Mouse (Mus musculus) embryonic facial prominence, embryonic 10.5 days (tissue): ENCODE data around the gene Ticrr. TPM values are rescaled to one million over a fixed set of nuclear protein-coding genes. Genes with fewer than 3 reads are reported as not detected.

Experiments
- DNase-seq: peaks from one replicate; pipeline ENCODE4 v3.0.0-alpha.2; 2017; ENCODE audit warnings: low spot score
- H3K27ac ChIP-seq: fragments of 300-500 bp; sonication (generic); replicated peaks from 2 replicates; pipeline ENCODE4 v1.5.1; 2016; ENCODE audit warnings: mild to moderate bottlenecking
- H3K27me3 ChIP-seq: fragments of 300-500 bp; sonication (generic); replicated peaks from 2 replicates; pipeline ENCODE4 v1.6.1; 2016; ENCODE audit warnings: low read depth, mild to moderate bottlenecking; ENCODE audit not compliant: poor library complexity, severe bottlenecking
- H3K36me3 ChIP-seq: fragments of 300-500 bp; sonication (generic); replicated peaks from 2 replicates; pipeline ENCODE4 v1.6.1; 2016; ENCODE audit warnings: mild to moderate bottlenecking, moderate library complexity
- H3K4me1 ChIP-seq: fragments of 300-500 bp; sonication (generic); 2 replicates; pipeline ENCODE4 v1.6.1; 2016
- H3K4me3 ChIP-seq: fragments of 300-500 bp; sonication (generic); 2 replicates; pipeline ENCODE4 v1.5.1; 2016; ENCODE audit warnings: mild to moderate bottlenecking, moderate library complexity
- H3K9me3 ChIP-seq: fragments of 300-500 bp; sonication (generic); 2 replicates; pipeline ENCODE4 v1.6.1; 2016; ENCODE audit warnings: mild to moderate bottlenecking
- WGBS: fragments of 180-500 bp; shearing (Covaris S2); methylation state at CpG from one replicate; pipeline ENCODE4 v1.1.7; 2016; 5-methylcytosine and 5-hydroxymethylcytosine counted together
- polyA plus RNA-seq: library from polyadenylated mRNA; unstranded; fragments of >200 nt; fragmentation: Nextera tagmentation; extraction: Ambion mirVana; gene quantifications from 2 replicates; pipeline ENCODE4 v1.2.1, GENCODE M21; 2016

Ticrr gene
- polyA plus RNA-seq, 1 experiment from 2014 or later, result 16.4 TPM

DNA sequence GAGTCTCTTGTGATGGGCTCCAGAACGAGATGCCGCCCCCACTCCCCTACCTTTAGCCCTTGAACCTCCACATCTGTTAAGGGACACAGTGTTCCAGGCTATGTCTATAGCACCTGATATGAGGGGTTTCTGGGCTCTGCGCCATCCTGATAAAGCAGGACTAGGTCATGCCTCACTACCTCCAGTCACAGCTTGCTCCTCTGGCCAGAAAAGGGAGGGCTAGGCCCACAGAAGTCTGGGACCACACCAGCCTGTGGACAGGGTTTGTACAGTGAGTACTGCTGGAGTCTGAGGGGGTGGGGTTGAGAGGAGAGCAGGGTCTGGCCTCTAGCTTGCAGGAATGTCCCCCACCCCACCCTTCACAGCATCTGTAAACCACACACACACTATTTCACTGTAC, 12.8 kb upstream of the Ticrr start:
- Histone ChIP-seq H3K4me1 (no peaks in the 10 kb centered on the region), H3K9me3 (no peaks in the 10 kb centered on the region), H3K27ac (no peak overlapping the region), H3K27me3 (no peaks in the 10 kb centered on the region; the same call in 1 of the 2 replicates), H3K36me3 (no peaks in the 10 kb centered on the region), H3K4me3 (no peak overlapping the region)
- no peak for DNase-seq
- 88% methylated on average over 3 of the region's 3 CpGs for WGBS

DNA sequence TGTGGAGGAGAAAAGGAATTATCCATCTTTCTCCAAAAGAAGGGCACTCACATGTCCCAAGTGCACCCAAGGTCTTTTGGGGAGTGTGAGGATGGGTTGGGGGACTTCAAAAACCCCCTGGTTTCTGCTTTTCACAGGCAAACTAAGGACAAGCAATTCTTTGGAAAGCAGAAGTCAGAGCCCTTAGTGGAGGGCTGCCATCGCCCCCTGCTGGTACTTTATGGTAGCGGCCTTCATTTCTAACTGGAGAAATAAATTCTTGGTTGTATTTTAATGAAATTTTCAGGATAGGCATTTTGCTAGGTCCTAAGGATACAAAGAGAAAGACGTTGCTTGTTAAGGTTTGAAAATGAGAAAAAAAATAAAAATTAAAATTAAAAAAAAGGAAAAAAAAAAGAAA, 11.0 kb upstream of the Ticrr start:
- H3K27me3 ChIP-seq, result no peaks in the 10 kb centered on the region; the same call in 1 of the 2 replicates
- 9% methylated on average over 3 of the region's 3 CpGs for WGBS
- H3K9me3 ChIP-seq, result no peaks in the 10 kb centered on the region
- H3K27ac ChIP-seq, result no peak overlapping the region
- no peak overlapping the region for H3K4me3 ChIP-seq
- H3K36me3 ChIP-seq, result no peaks in the 10 kb centered on the region
- H3K4me1 ChIP-seq, result no peaks in the 10 kb centered on the region
- DNase-seq, result peak; percentile 66

DNA sequence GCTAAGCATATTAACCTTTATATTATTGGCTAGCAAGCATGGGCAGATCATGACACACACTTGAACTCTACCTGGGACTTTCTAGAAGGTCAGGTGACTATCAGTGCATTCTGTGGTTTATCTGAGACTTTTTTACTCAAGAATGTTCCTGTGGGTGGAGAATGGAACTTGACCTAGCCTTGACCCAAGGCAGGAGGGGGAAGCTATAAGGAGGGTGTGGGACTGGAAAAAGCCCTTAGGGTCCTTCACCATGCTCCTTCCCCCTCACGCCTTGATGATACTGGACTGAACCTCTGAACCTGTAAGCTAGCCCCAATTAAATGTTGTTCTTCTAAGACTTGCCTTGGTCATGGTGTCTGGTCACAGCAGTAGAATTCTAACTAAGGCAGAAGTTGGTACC, 5.8 kb upstream of the Ticrr start:
- Histone ChIP-seq H3K4me3 (no peak overlapping the region), H3K9me3 (no peaks in the 10 kb centered on the region), H3K4me1 (peaks cover 1% of the 10 kb centered on the region; the same call in 1 of the 2 replicates), H3K36me3 (no peaks in the 10 kb centered on the region), H3K27ac (no peak overlapping the region), H3K27me3 (no peaks in the 10 kb centered on the region; the same call in 1 of the 2 replicates)
- WGBS, result 76% methylated on average over 1 of the region's 1 CpGs
- DNase-seq, result no peak

DNA sequence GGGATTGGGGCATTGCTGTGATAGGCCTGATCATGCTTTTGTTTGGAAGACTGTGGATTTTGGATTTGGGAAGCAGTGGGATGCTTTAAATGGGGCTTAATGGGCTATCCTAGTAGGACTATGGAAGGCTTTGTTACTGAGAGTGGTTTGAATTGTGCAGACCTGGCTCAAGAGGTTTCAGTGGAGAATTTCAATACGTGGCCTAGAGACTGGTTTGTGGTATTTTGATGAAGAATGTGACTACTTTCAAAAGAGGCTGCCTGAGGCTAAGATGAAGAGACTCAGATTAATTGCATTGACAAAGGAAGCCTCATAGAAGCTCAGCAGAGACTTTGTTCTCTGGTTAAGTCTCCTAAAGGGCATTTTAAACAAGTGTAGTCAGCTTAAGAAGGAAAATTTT, 5.4 kb upstream of the Ticrr start:
- Histone ChIP-seq H3K36me3 (no peaks in the 10 kb centered on the region), H3K27me3 (no peaks in the 10 kb centered on the region; the same call in 1 of the 2 replicates), H3K4me1 (peaks cover 4% of the 10 kb centered on the region; the same call in 1 of the 2 replicates), H3K9me3 (no peaks in the 10 kb centered on the region), H3K4me3 (no peak overlapping the region), H3K27ac (no peak overlapping the region)
- no peak for DNase-seq
- WGBS, result 20% methylated on average over 1 of the region's 1 CpGs

DNA sequence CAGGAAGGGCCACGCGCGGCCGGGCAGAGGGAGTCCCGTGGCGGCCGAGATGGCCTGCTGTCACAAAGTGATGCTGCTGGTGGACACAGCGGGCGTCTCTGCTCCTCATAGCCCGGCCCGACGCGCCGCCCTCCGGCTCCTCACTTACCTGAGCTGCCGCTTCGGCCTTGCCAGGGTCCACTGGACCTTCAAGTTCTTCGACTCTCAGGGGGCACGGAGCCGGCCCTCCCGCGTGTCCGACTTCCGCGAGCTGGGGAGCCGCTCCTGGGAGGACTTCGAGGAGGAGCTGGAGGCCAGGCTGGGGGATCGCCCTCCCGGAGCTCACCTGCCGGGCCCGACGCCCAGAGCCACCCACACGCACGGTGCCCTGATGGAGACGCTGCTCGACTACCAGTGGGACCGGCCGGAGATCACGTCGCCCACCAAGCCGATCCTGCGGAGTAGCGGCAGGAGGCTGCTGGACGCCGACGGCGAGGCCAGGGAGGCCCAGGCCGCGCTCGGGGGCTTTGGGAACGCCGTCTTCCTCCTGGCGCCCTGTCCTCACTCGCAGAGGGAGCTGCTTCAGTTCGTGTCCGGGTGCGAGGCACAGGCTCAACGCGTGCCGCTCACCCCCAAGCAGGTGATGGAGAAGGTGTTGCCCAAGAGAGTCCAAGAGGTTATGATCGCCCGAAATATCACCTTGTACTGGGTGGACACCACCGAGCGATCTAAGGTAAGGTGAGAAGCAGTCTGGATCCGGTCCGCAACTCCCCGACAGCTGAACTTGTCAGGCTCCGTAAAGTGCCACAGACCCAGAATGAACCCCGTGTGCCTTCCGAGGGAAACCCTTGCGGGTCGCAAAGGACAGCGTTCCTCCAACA, 525 bp downstream of the Ticrr start:
- under 1% methylated on average over 73 of the region's 73 CpGs for WGBS
- peaks cover 26% of the 10 kb centered on the region for H3K36me3 ChIP-seq
- no peaks in the 10 kb centered on the region for H3K27me3 ChIP-seq
- no peak for DNase-seq
- H3K9me3 ChIP-seq, result no peaks in the 10 kb centered on the region
- peak overlapping the region; percentile 93 for H3K27ac ChIP-seq
- peaks cover 33% of the 10 kb centered on the region for H3K4me1 ChIP-seq
- peak overlapping the region; percentile 98 for H3K4me3 ChIP-seq

DNA sequence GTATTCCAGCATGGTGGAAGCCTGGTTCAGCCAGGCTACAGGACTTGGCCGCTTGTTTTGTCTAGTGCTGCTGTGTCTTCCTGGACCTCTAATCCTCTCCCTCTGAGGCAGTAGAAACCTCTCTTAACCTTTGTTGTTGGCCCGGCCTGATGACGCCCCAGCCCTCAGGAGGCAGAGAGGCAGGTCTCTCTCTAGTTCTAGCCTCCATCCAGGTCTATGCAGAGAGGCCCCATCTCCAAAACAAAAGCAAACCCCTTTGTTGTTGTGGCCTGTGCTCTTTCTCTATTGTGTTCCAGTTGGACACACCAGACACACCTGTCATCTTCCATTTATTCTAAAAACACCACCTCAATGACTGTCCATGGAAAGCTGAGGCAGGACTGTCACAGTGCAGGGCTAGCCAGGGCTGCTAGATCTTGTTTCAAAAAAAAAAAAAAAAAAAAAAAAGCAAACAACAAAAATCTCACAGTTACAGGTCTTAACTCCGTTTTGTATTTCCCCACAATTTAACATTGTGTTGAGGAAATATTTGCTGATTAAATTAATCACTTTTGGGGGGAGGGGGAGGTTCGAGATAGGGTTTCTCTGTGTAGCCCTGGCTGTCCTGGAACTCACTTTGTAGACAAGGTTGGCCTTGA, 1.4 kb downstream of the Ticrr start:
- 17% methylated on average over 5 of the region's 5 CpGs for WGBS

DNA sequence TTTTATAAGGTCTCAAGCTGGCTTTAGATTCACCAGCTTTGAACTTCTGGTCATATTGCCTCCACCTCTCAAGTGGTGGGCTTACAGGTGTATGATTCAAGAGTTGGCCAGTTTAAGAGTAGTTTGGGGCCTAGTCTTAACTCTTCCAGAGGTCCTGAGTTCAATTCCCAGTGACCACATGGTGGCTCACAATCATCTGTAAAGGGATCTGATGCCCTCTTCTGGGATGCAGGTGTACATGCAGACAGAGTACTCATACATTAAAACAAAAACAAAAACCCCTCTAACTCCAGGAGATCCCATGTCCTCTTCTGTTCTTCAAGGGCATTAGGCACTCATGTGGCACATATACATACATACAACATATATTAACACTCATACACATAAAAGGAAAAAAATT, 6.7 kb downstream of the Ticrr start:
- H3K36me3 ChIP-seq, result peaks cover 88% of the 10 kb centered on the region
- no peak for DNase-seq
- no peaks in the 10 kb centered on the region for H3K27me3 ChIP-seq
- H3K27ac ChIP-seq, result no peak overlapping the region
- peaks cover 20% of the 10 kb centered on the region for H3K4me1 ChIP-seq
- H3K4me3 ChIP-seq, result no peak overlapping the region
- H3K9me3 ChIP-seq, result no peaks in the 10 kb centered on the region

More for the DNA sequence above, 1.4 kb downstream of the Ticrr start:
- peaks cover 34% of the 10 kb centered on the region for H3K36me3 ChIP-seq
- no peak for DNase-seq
- peaks cover 33% of the 10 kb centered on the region for H3K4me1 ChIP-seq
- no peaks in the 10 kb centered on the region for H3K27me3 ChIP-seq
- H3K4me3 ChIP-seq, result peak overlapping the region; percentile 98
- H3K27ac ChIP-seq, result peak overlapping the region; percentile 93
- no peaks in the 10 kb centered on the region for H3K9me3 ChIP-seq

DNA sequence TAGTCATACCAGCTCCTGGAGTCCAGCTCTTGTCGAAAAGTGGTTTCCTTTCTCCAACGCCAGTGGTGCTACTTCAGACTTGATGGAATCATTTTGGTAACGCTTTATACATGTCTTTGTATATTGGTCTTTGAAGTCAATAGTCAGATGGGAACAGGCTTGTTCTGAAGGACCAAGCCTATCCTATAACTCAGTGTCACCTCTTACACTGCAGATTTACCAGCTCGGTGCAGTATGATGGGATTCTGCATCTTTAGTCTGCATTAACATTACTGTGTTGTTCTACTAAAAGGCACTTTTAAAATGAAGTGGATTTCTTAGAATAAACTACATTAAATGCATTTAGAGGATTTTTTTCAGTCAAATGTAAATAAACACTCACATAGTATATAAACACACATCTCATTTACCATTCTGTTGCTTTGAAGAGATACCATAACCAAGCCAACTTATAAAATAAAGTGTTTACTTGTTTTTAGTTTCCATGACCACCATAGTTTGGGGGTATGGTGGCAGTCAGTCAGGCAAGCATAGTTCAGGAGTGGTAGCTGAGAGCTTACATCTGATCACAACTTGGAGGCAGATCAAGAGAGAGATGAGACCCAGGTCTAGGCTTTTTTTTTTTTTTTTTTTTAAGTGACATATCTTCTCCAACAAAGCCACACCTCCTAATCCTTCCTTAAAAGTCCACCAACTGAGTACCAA, 11.1 kb downstream of the Ticrr start:
- Histone ChIP-seq H3K27ac (no peak overlapping the region), H3K4me1 (no peaks in the 10 kb centered on the region), H3K27me3 (no peaks in the 10 kb centered on the region), H3K9me3 (no peaks in the 10 kb centered on the region), H3K36me3 (peaks cover 100% of the 10 kb centered on the region), H3K4me3 (no peak overlapping the region)
- 94% methylated on average over 4 of the region's 4 CpGs for WGBS
- DNase-seq, result no peak

DNA sequence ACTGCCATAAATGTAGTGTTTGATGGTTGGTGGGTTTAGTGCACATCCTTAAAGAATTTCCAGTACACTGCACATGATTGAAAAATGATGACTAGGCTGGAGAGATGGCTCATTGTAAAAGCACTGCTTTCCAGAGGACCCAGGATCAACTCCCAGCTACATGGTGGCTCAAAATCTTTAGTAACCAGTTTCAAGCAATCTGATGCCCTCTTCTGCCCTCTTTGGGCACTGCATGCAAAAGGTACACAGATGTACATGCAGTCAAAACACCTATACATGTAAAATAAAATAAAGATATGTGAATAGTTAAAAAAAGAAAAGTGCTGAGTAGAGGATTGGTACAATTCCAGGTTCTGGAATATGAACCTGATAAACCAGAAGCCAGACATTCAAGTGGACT, 19.2 kb downstream of the Ticrr start:
- Histone ChIP-seq H3K4me1 (no peaks in the 10 kb centered on the region), H3K27ac (no peak overlapping the region), H3K27me3 (no peaks in the 10 kb centered on the region), H3K36me3 (peaks cover 100% of the 10 kb centered on the region), H3K4me3 (no peak overlapping the region), H3K9me3 (no peaks in the 10 kb centered on the region)
- DNase-seq, result no peak

DNA sequence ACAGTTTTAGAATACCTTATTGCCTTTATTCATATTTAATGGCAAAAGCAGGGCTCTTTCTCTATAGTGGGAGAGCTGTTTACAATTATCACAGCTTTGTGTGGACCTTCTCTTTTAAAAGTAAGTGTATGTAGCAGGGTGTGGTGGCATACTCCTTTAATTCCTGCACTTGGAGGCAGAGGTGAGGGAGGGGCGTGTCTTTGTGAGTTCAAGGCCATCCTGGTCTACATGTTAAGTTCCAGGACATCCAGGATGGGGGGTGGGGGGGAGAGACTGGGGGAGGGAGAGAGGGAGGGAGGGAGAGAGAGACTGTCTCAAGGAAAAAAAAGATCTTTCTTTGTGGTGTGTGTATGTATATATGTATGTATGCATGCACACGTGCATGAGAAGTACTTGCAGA, 20.2 kb downstream of the Ticrr start:
- no peak overlapping the region for H3K4me3 ChIP-seq
- H3K36me3 ChIP-seq, result peaks cover 100% of the 10 kb centered on the region
- H3K4me1 ChIP-seq, result no peaks in the 10 kb centered on the region
- H3K9me3 ChIP-seq, result no peaks in the 10 kb centered on the region
- no peak for DNase-seq
- 91% methylated on average over 2 of the region's 2 CpGs for WGBS
- H3K27ac ChIP-seq, result no peak overlapping the region
- H3K27me3 ChIP-seq, result no peaks in the 10 kb centered on the region

DNA sequence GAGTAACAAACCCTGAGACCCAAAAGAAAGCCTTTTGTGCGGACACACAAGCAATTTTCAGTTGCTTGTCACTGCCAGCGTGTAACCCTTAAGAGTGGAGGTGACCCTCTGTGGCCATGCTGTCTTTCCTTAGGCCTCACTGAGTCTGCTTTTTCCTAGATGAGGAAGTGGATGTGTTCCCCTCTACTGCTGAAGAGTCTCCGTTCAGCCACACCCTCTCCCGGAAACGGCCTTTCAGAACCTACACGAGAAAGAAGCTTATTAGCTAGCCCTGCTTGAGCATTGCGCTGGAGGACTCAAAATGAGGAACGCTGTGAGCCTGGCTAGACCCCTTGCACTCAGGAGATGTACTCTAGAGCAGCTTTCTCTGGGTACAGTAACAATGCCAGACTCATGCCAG, 36.5 kb downstream of the Ticrr start:
- no peak for DNase-seq
- Histone ChIP-seq H3K9me3 (no peaks in the 10 kb centered on the region), H3K36me3 (peaks cover 100% of the 10 kb centered on the region), H3K4me3 (no peak overlapping the region), H3K27me3 (no peaks in the 10 kb centered on the region), H3K4me1 (no peaks in the 10 kb centered on the region), H3K27ac (no peak overlapping the region)
- 90% methylated on average over 8 of the region's 8 CpGs for WGBS

DNA sequence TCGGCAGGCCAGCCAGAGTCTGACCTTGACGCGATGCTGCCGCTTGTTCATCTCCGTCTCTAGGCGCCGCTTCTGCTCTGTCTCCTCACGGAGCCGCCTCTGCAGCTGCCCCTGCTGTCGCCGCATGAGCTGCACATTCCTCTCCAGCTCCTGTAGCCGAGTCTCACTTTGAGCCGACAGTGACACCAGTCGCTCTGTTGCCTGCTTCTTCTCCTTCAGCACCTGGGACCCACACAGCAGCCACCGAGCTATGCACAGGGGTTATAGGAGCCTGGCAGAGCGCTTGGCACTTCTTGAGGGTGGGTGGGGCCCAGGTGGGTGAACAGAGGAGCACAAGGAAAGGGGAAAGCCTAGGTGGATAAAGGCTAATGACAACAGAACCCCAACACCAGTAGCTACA, 42.8 kb downstream of the Ticrr start:
- H3K36me3 ChIP-seq, result peaks cover 99% of the 10 kb centered on the region

More for the DNA sequence above, 42.8 kb downstream of the Ticrr start:
- 86% methylated on average over 16 of the region's 16 CpGs for WGBS
- Histone ChIP-seq H3K9me3 (no peaks in the 10 kb centered on the region), H3K27ac (no peak overlapping the region), H3K4me1 (no peaks in the 10 kb centered on the region), H3K4me3 (no peak overlapping the region), H3K27me3 (no peaks in the 10 kb centered on the region)
- DNase-seq, result no peak
